Mouse (Mus musculus): ENCODE data around the gene Prkab1. TPM values are rescaled to one million over a fixed set of nuclear protein-coding genes. Genes with fewer than 3 reads are reported as not detected.

The Prkab1 gene
- total and polyA plus RNA-seq, 3 experiments, result 109 to 175 TPM; not detected in 1

DNA sequence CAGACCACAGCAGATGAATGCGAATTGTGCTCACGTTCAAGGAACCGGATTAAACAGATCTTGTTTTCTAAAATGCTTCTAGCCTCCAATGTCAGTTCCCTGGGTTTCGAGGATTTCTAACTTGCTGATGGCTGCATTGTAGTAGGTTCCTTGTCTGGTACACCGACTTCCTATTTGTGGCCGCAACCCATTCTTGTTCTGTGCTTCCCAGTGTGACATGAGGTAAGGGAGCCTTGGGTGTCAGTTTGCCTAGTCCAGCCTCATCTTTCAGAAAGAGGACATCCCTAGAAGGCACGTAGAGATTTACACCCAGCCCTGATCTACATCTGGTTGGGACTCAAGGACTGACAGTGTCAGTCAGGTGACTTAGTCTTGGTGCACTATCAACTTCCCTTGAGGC lies 12.6 kb downstream of the Prkab1 start:
- no peak overlapping the region for H3K27ac ChIP-seq (ENCODE audit: control insufficient read depth, low read depth, low read length)

DNA sequence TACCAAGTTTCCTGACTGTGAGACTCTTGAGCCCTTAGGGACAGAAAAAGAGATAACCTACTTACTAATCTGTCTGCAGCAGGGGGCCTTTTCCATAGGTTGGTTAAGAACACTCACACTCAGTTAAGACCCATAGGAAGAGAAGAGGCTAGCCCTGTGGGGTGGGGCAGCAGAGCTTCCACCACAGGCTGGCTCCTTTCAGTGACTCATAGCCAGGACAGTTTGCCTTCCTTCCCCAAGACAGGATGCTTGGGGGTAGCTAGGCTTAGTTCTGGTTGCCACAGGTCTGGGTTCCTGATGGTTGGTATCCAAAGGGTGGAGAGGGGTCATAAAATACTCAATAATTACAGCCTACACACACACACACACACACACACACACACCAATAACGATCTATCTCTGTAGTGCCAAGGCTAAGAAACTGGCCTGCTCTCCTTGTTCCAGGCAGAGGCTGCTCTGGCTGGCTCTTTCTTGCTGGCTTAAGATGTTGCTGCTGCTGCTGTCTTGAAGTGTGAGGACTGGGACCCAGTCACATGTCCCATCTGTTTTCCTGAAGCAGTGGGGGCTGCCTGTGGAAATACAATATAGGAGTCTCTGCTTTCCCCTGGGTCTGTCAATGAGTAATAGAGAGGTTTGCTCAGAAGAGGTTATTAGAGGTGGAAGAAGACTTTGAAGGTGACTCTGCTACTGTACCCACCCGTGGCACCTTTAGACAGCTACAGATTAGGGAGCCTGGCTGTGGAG lies 14.3 kb downstream of the Prkab1 start:
- Histone ChIP-seq H3K4me3 (ENCODE audit: control insufficient read depth in 1 of 2, insufficient read depth in 1 of 2, low read depth in 2 of 2, low read length in 2 of 2) (no peak overlapping the region), H3K27ac (ENCODE audit: control insufficient read depth, low read depth, low read length) (no peak overlapping the region), H3K27me3 (ENCODE audit: control insufficient read depth in 1 of 2, insufficient read depth in 2 of 2, low read length in 2 of 2) (no peaks in the 10 kb centered on the region), H3K79me2 (ENCODE audit: control insufficient read depth, insufficient read depth, low read length, poor library complexity) (no peaks in the 10 kb centered on the region), H3K9ac (ENCODE audit: control insufficient read depth, low read depth, low read length, poor library complexity, severe bottlenecking) (no peak overlapping the region), H3K36me3 (ENCODE audit: control insufficient read depth in 1 of 2, insufficient read depth in 2 of 2, low read length in 2 of 2) (peaks cover 4 to 8% of the 10 kb centered on the region in 2 experiments), H3K9me3 (replicated peaks; ENCODE audit: insufficient read depth, low read length) (no peaks in the 10 kb centered on the region), H3K4me1 (ENCODE audit: control insufficient read depth in 1 of 2, insufficient read depth in 2 of 2, low read length in 2 of 2) (peaks cover 3 to 15% of the 10 kb centered on the region in 2 experiments; a peak in 3 of 4 replicates)
- DNase-seq (ENCODE audit: low read depth, low spot score), result peak; percentile 41
- TF ChIP-seq UBTF (IDR thresholded peaks at IDR 0.05; ENCODE audit: borderline replicate concordance, insufficient read depth, low read depth, low read length) (no peak), ETS1 (IDR thresholded peaks at IDR 0.05; ENCODE audit: low read depth, low read length) (no peak), ZMIZ1 (IDR thresholded peaks at IDR 0.05; ENCODE audit: low read depth, low read length) (no peak), NRF1 (IDR thresholded peaks at IDR 0.05; ENCODE audit: insufficient read depth, low read depth, low read length, poor library complexity, severe bottlenecking) (no peak), RCOR1 (IDR thresholded peaks at IDR 0.05; ENCODE audit: low read depth, low read length) (no peak), USF1 (IDR thresholded peaks at IDR 0.05; ENCODE audit: low read depth, low read length) (no peak), EP300 (IDR thresholded peaks at IDR 0.05; ENCODE audit: low read depth in 1 of 2, low read length in 2 of 2) (no peak), NELFE (IDR thresholded peaks at IDR 0.05; ENCODE audit: low read depth, low read length) (no peak), CTCF (IDR thresholded peaks at IDR 0.05 in 2 of 3, conservative IDR thresholded peaks at IDR 0.05 in 1 of 3; ENCODE audit: control insufficient read depth in 1 of 3, insufficient read depth in 1 of 3, low read depth in 2 of 3, low read length in 3 of 3, poor library complexity in 1 of 3, severe bottlenecking in 1 of 3) (no peak), KAT2A (conservative IDR thresholded peaks at IDR 0.05; ENCODE audit: low read depth, low read length) (no peak), CHD1 (IDR thresholded peaks at IDR 0.05; ENCODE audit: low read depth, low read length) (no peak), MXI1 (IDR thresholded peaks at IDR 0.05; ENCODE audit: low read depth, low read length) (no peak), MAZ (IDR thresholded peaks at IDR 0.05; ENCODE audit: low read depth, low read length) (no peak), POLR2AphosphoS2 (IDR thresholded peaks at IDR 0.05; ENCODE audit: low read length) (no peak), ZKSCAN1 (IDR thresholded peaks at IDR 0.05; ENCODE audit: low read depth, low read length) (no peak), GABPA (IDR thresholded peaks at IDR 0.05; ENCODE audit: low read depth, low read length) (no peak), ZNF384 (IDR thresholded peaks at IDR 0.05; ENCODE audit: low read depth, low read length) (no peak), MYC (IDR thresholded peaks at IDR 0.05; ENCODE audit: low read depth, low read length) (no peak)

More for the DNA sequence above, 12.6 kb downstream of the Prkab1 start:
- no peak for TF ChIP-seq JUND (IDR thresholded peaks at IDR 0.05; ENCODE audit: low read depth, low read length)
- no peak for TF ChIP-seq CHD2 (IDR thresholded peaks at IDR 0.05; ENCODE audit: low read length)
- TF ChIP-seq POLR2AphosphoS2 (IDR thresholded peaks at IDR 0.05; ENCODE audit: low read length), result no peak
- TF ChIP-seq TBP (IDR thresholded peaks at IDR 0.05; ENCODE audit: low read depth, low read length), result no peak
- TF ChIP-seq MYC (IDR thresholded peaks at IDR 0.05; ENCODE audit: low read depth, low read length), result no peak
- no peak for TF ChIP-seq ETS1 (IDR thresholded peaks at IDR 0.05; ENCODE audit: low read depth, low read length)
- TF ChIP-seq TCF12 (IDR thresholded peaks at IDR 0.05; ENCODE audit: low read depth, low read length), result no peak
- no peak for TF ChIP-seq MAX (IDR thresholded peaks at IDR 0.05; ENCODE audit: low read length)
- no peaks in the 10 kb centered on the region for H3K27me3 ChIP-seq (ENCODE audit: control insufficient read depth in 1 of 2, insufficient read depth in 2 of 2, low read length in 2 of 2)
- DNase-seq (ENCODE audit: low read depth, low spot score), result no peak
- no peaks in the 10 kb centered on the region for H3K9me3 ChIP-seq (replicated peaks; ENCODE audit: insufficient read depth, low read length)
- no peak overlapping the region for H3K9ac ChIP-seq (ENCODE audit: control insufficient read depth, low read depth, low read length, poor library complexity, severe bottlenecking)
- peaks cover 3 to 15% of the 10 kb centered on the region in 2 experiments; a peak in 3 of 4 replicates for H3K4me1 ChIP-seq (ENCODE audit: control insufficient read depth in 1 of 2, insufficient read depth in 2 of 2, low read length in 2 of 2)
- no peaks in the 10 kb centered on the region for H3K79me2 ChIP-seq (ENCODE audit: control insufficient read depth, insufficient read depth, low read length, poor library complexity)
- peaks cover 4 to 8% of the 10 kb centered on the region in 2 experiments for H3K36me3 ChIP-seq (ENCODE audit: control insufficient read depth in 1 of 2, insufficient read depth in 2 of 2, low read length in 2 of 2)
- no peak overlapping the region for H3K4me3 ChIP-seq (ENCODE audit: control insufficient read depth in 1 of 2, insufficient read depth in 1 of 2, low read depth in 2 of 2, low read length in 2 of 2)
